Mouse (Mus musculus) ES-E14 (cell line): ENCODE data around the gene Blmh.

Experiments used
- CHD2 ChIP-seq: IDR thresholded peaks from 2 replicates; pipeline ENCODE4 v1.6.1; 2014; ENCODE audit warnings: mild to moderate bottlenecking, low read depth, low read length, inconsistent platforms
- HCFC1 ChIP-seq: IDR thresholded peaks from 2 replicates; pipeline ENCODE4 v1.6.1; 2012; ENCODE audit warnings: low read length, inconsistent platforms, borderline replicate concordance; ENCODE audit not compliant: insufficient read depth
- MAFK ChIP-seq: IDR thresholded peaks from 2 replicates; pipeline ENCODE4 v1.6.1; 2014; ENCODE audit warnings: mild to moderate bottlenecking, low read depth, low read length, inconsistent platforms; ENCODE audit not compliant: insufficient read depth
- ZC3H11A ChIP-seq: IDR thresholded peaks from 2 replicates; pipeline ENCODE4 v1.6.1; 2012; ENCODE audit warnings: low read depth, mild to moderate bottlenecking, inconsistent platforms, low read length, borderline replicate concordance

- no peak for TF ChIP-seq ZC3H11A
- TF ChIP-seq MAFK: no peak
- no peak for TF ChIP-seq CHD2
- no peak for TF ChIP-seq HCFC1
Measured at GRCm38 (mm10) chr11:77010762-77011475, 86.3 kb downstream of the Blmh start.
